Mouse (Mus musculus) embryonic stem cell, embryonic (primary cell): ENCODE measurements at regions not wholly inside any gene's neighbourhood (a gene's known extent, or its start where the extent isn't known, plus 50 kb on each side); places are given as distances from the start of the nearest gene placed in this dataset.

ENCODE experiments used
- CTCF ChIA-PET, 4 experiments: fragments of 300-600 bp in 2 of 4; fragments of 350-600 bp in 2 of 4; sonication (Branson Sonifier 250); formaldehyde crosslinking; loops; one replicate each; lab custom pipeline; 2022; ENCODE audit warnings: inconsistent platforms in 2 of 4; lab: Charles Lee
- POLR2A ChIA-PET, 4 experiments: fragments of 300-600 bp in 2 of 4; fragments of 350-600 bp in 2 of 4; sonication (Branson Sonifier 250); formaldehyde crosslinking; loops; one replicate each; lab custom pipeline; 2022; ENCODE audit warnings: antibody characterized with exemption in 4 of 4, inconsistent platforms in 1 of 4; lab: Charles Lee

DNA sequence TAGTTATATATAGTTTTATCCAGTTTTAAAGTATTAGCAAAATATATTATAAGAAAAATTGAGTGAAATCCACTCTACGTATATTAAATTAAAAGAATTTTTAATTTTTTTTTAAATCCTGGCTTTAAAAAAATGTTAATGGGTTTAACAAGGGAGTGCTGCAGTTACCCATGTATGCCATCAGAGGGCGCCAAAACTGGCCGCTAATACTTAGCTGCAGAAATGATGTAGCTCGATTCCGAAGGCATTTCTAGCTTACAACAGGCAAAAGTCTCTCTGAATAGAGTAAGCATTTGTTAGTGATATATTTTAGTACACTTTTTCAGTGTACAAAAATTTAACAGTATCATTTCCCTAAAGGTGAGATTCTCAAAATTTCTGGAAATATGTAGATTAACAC, 73.1 kb downstream of the Olfr444 start:
- CTCF ChIA-PET, result interaction anchor here (0.5 to 1.0 kb wide), 4 partner anchors 16 to 312 kb away, joined by 3 to 6 read pairs (median 4); no protein-coding TSS in a partner anchor
- POLR2A ChIA-PET, result no interaction called here
